Mouse (Mus musculus): ENCODE data around the gene Hcfc1r1.

Gene Hcfc1r1

GRCm38 (mm10) chr17:23721886-23722285 lies 48.5 kb downstream of the Hcfc1r1 start:
- DNase-seq (ENCODE audit: low spot score) = no peak

GRCm38 (mm10) chr17:23722376-23723125 lies 49.2 kb downstream of the Hcfc1r1 start, which contains the start of gene 1520401A03Rik:
1520401A03Rik (minus strand) TSS chr17:23722783.
- no peak for DNase-seq (ENCODE audit: low spot score)

Measured in urinary bladder, postnatal 25 days (tissue).